Mouse (Mus musculus) hindbrain, postnatal 0 days (tissue): ENCODE measurements around the gene Fbxl2. TPM values are rescaled to one million over a fixed set of nuclear protein-coding genes. Genes with fewer than 3 reads are reported as not detected.

Experiments used
- ATAC-seq: fragments of 200-750 bp; cut with Nextera tagmentation; 2 replicates; pipeline ENCODE4 v1.8.0; 2017; ENCODE audit warnings: mild to moderate bottlenecking, moderate TSS enrichment, moderate library complexity
- DNase-seq: peaks from one replicate; pipeline ENCODE4 v3.0.0-alpha.2; 2015; ENCODE audit warnings: low spot score
- H3K27ac ChIP-seq: fragments of 300-500 bp; sonication (generic); 2 replicates; pipeline ENCODE4 v1.5.1; 2014; ENCODE audit warnings: mild to moderate bottlenecking
- H3K27me3 ChIP-seq: fragments of 300-500 bp; sonication (generic); 2 replicates; pipeline ENCODE4 v1.6.1; 2014; ENCODE audit warnings: low read length, mixed read lengths; ENCODE audit not compliant: insufficient read depth
- H3K36me3 ChIP-seq: fragments of 300-500 bp; sonication (generic); 2 replicates; pipeline ENCODE4 v1.6.1; 2014; ENCODE audit warnings: low read length, mixed read lengths; ENCODE audit not compliant: insufficient read depth
- H3K4me1 ChIP-seq: fragments of 300-500 bp; sonication (generic); 2 replicates; pipeline ENCODE4 v1.6.1; 2014; ENCODE audit warnings: antibody characterized with exemption, low read length, mixed read lengths; ENCODE audit not compliant: insufficient read depth
- H3K4me2 ChIP-seq: fragments of 300-500 bp; sonication (generic); 2 replicates; pipeline ENCODE4 v1.6.1; 2014; ENCODE audit warnings: low read depth, mild to moderate bottlenecking, low read length, moderate library complexity, mixed read lengths
- H3K4me3 ChIP-seq: fragments of 300-500 bp; sonication (generic); 2 replicates; pipeline ENCODE4 v1.5.1; 2014; ENCODE audit warnings: low read length
- H3K9ac ChIP-seq: fragments of 300-500 bp; sonication (generic); replicated peaks from 2 replicates; pipeline ENCODE4 v1.6.1; 2014; ENCODE audit warnings: mild to moderate bottlenecking, low read length, moderate library complexity, mixed read lengths
- H3K9me3 ChIP-seq: fragments of 300-500 bp; sonication (generic); 2 replicates; pipeline ENCODE4 v1.6.1; 2016; ENCODE audit warnings: low read length, mixed read lengths
- CTCF ChIP-seq: IDR thresholded peaks from 2 replicates; pipeline ENCODE4 v1.5.1; 2016; ENCODE audit warnings: antibody characterized with exemption, control low read depth, low read depth
- WGBS: fragments of 180-500 bp; shearing (Covaris S2); extraction: QIAGEN DNeasy Blood & Tissue Kit; methylation state at CpG from one replicate; pipeline ENCODE4 v1.1.7; 2014; 5-methylcytosine and 5-hydroxymethylcytosine counted together
- polyA plus RNA-seq: library from polyadenylated mRNA; unstranded; fragments of >200 nt; fragmentation: Nextera tagmentation; extraction: Ambion mirVana; gene quantifications from 2 replicates; pipeline ENCODE4 v1.2.1, GENCODE M21; 2015
- total RNA-seq: library from RNA; depleted of rRNA; stranded (reverse); fragments of >200 nt; gene quantifications from 2 replicates; pipeline ENCODE4 v1.2.3, GENCODE M21; 2014

Fbxl2 gene
- total and polyA plus RNA-seq, 2 experiments from 2014 or later = 27.4 to 36.8 TPM

- TF ChIP-seq CTCF = no peak
- H3K9me3 ChIP-seq = no peaks in the 10 kb centered on the region
- H3K4me2 ChIP-seq = no peak overlapping the region
- WGBS = 84% methylated on average over 11 of the region's 11 CpGs
- H3K9ac ChIP-seq = no peak overlapping the region
- H3K27me3 ChIP-seq = no peaks in the 10 kb centered on the region
- peaks cover 7% of the 10 kb centered on the region; the same call in 1 of the 2 replicates for H3K4me1 ChIP-seq
- H3K27ac ChIP-seq = no peak overlapping the region
- ATAC-seq (no peak), DNase-seq (no peak)
- no peak overlapping the region for H3K4me3 ChIP-seq
- H3K36me3 ChIP-seq = peaks cover 7% of the 10 kb centered on the region; the same call in 1 of the 2 replicates
These were observed 62.9 kb downstream of the Fbxl2 start for GRCm38 (mm10) chr9:113982883-113983670.

- H3K27me3 ChIP-seq = no peaks in the 10 kb centered on the region
- no peak for TF ChIP-seq CTCF
- no peak overlapping the region; the same call in 1 of the 2 replicates for H3K27ac ChIP-seq
- H3K36me3 ChIP-seq = peaks cover 9% of the 10 kb centered on the region; the same call in 1 of the 2 replicates
- no peak overlapping the region for H3K9ac ChIP-seq
- WGBS = 94% methylated on average over 2 of the region's 2 CpGs
- ATAC-seq = no peak
- DNase-seq = no peak
- no peaks in the 10 kb centered on the region for H3K9me3 ChIP-seq
- H3K4me3 ChIP-seq = no peak overlapping the region
- H3K4me1 ChIP-seq = peaks cover 7% of the 10 kb centered on the region; the same call in 1 of the 2 replicates
- H3K4me2 ChIP-seq = no peak overlapping the region
These were observed 63.5 kb downstream of the Fbxl2 start for GRCm38 (mm10) chr9:113982451-113982850.

- 13% methylated on average over 16 of the region's 16 CpGs for WGBS
- Histone ChIP-seq H3K4me1 (peaks cover 7% of the 10 kb centered on the region; the same call in 1 of the 2 replicates), H3K4me2 (no peak overlapping the region), H3K36me3 (peaks cover 19% of the 10 kb centered on the region; the same call in 1 of the 2 replicates), H3K27me3 (no peaks in the 10 kb centered on the region), H3K9me3 (no peaks in the 10 kb centered on the region), H3K27ac (peak overlapping the region; percentile 74), H3K4me3 (no peak overlapping the region), H3K9ac (no peak overlapping the region)
- ATAC-seq (peak; percentile 81), DNase-seq (peak; percentile 71)
- TF ChIP-seq CTCF = no peak
These were observed 64.7 kb downstream of the Fbxl2 start for GRCm38 (mm10) chr9:113981099-113981880.

- no peak overlapping the region for H3K4me3 ChIP-seq
- WGBS = 91% methylated on average over 13 of the region's 13 CpGs
- peaks cover 7% of the 10 kb centered on the region; the same call in 1 of the 2 replicates for H3K4me1 ChIP-seq
- ATAC-seq = no peak
- TF ChIP-seq CTCF = no peak
- H3K27me3 ChIP-seq = no peaks in the 10 kb centered on the region
- no peak for DNase-seq
- H3K27ac ChIP-seq = no peak overlapping the region
- H3K9ac ChIP-seq = no peak overlapping the region
- H3K4me2 ChIP-seq = no peak overlapping the region
- no peaks in the 10 kb centered on the region for H3K9me3 ChIP-seq
- peaks cover 37% of the 10 kb centered on the region for H3K36me3 ChIP-seq
These were observed 66.6 kb downstream of the Fbxl2 start for GRCm38 (mm10) chr9:113979356-113979755.

- ATAC-seq (no peak), DNase-seq (no peak)
- Histone ChIP-seq H3K36me3 (peaks cover 44% of the 10 kb centered on the region), H3K9me3 (no peaks in the 10 kb centered on the region), H3K4me2 (no peak overlapping the region), H3K27me3 (no peaks in the 10 kb centered on the region), H3K27ac (no peak overlapping the region), H3K4me3 (no peak overlapping the region), H3K4me1 (peaks cover 7% of the 10 kb centered on the region; the same call in 1 of the 2 replicates), H3K9ac (no peak overlapping the region)
- no peak for TF ChIP-seq CTCF
- 83% methylated on average over 7 of the region's 7 CpGs for WGBS
These were observed 67.3 kb downstream of the Fbxl2 start for GRCm38 (mm10) chr9:113978656-113979055.

- no peak for DNase-seq
- no peak overlapping the region for H3K4me3 ChIP-seq
- H3K9me3 ChIP-seq = no peaks in the 10 kb centered on the region
- no peak overlapping the region for H3K9ac ChIP-seq
- ATAC-seq = no peak
- no peaks in the 10 kb centered on the region for H3K27me3 ChIP-seq
- peaks cover 7% of the 10 kb centered on the region; the same call in 1 of the 2 replicates for H3K4me1 ChIP-seq
- WGBS = 78% methylated on average over 11 of the region's 11 CpGs
- H3K27ac ChIP-seq = no peak overlapping the region
- TF ChIP-seq CTCF = no peak
- H3K36me3 ChIP-seq = peaks cover 54% of the 10 kb centered on the region
- no peak overlapping the region for H3K4me2 ChIP-seq
These were observed 68.7 kb downstream of the Fbxl2 start for GRCm38 (mm10) chr9:113977225-113977840.
